Mouse (Mus musculus): ENCODE results near the gene Olfr1330.
"Not testable (repeated sequence)": the region's sequence is repeated elsewhere in the genome, so short reads cannot be mapped to it uniquely, and the experiment has no call there.

The Olfr1330 gene

GRCm38 (mm10) chr4:118888297-118888696 is at the start of gene Olfr1330:
TSS of gene Olfr1330 (plus strand) at chr4:118888597.
- no peak for DNase-seq (ENCODE audit: low read depth)

GRCm38 (mm10) chr4:118861791-118862190 is 26.6 kb upstream of the Olfr1330 start:
- DNase-seq (ENCODE audit: low read depth), result no peak

GRCm38 (mm10) chr4:118862704-118863103 is 25.7 kb upstream of the Olfr1330 start:
- DNase-seq (ENCODE audit: low read depth), result no peak

GRCm38 (mm10) chr4:118864349-118864748 is 24.0 kb upstream of the Olfr1330 start, which contains the start of gene Olfr1331:
TSS of gene Olfr1331 (plus strand) at chr4:118864649.
- no peak for DNase-seq (ENCODE audit: low read depth)

GRCm38 (mm10) chr4:118867566-118867965 is 20.8 kb upstream of the Olfr1330 start:
- no peak for DNase-seq (ENCODE audit: low read depth)

- DNase-seq (ENCODE audit: low read depth), result no peak
Observed at GRCm38 (mm10) chr4:118901981-118902380, 13.6 kb downstream of the Olfr1330 start.

GRCm38 (mm10) chr4:118917365-118917764 is 29.0 kb downstream of the Olfr1330 start, which contains the start of gene Olfr1329:
TSS of gene Olfr1329 (minus strand) at chr4:118917465.
- not testable (repeated sequence) for DNase-seq (ENCODE audit: low read depth)

GRCm38 (mm10) chr4:118931326-118931725 is 42.9 kb downstream of the Olfr1330 start:
- DNase-seq (ENCODE audit: low read depth), result not testable (repeated sequence)

GRCm38 (mm10) chr4:118938512-118938911 is 50.1 kb downstream of the Olfr1330 start, which contains the start of gene Olfr1328:
TSS of gene Olfr1328 (minus strand) at chr4:118938612.
- DNase-seq (ENCODE audit: low read depth), result no peak

Data from induced T-regulatory cell, adult 2 months (primary cell).